Mouse (Mus musculus) liver, postnatal 0 days (tissue): ENCODE data around the gene Lce1d.

Experiments
- CTCF ChIP-seq: sonication (generic); IDR thresholded peaks from 2 replicates; pipeline ENCODE4 v1.5.1; 2016; ENCODE audit warnings: antibody characterized with exemption, low read depth
- EP300 ChIP-seq: IDR thresholded peaks from 2 replicates; pipeline ENCODE4 v1.6.1; 2016; ENCODE audit warnings: antibody characterized with exemption, low read depth, mild to moderate bottlenecking

GRCm38 (mm10) chr3:92638653-92638991 lies 48.4 kb downstream of the Lce1d start:
- TF ChIP-seq CTCF: no peak
- TF ChIP-seq EP300: no peak
